Mouse (Mus musculus) heart, embryonic 10.5 days (tissue): ENCODE measurements at regions not wholly inside any gene's neighbourhood (a gene's known extent, or its start where the extent isn't known, plus 50 kb on each side); places are given as distances from the start of the nearest gene placed in this dataset.
A peak's percentile ranks its signal among the peaks of the same experiment; 100 is the strongest.

Source experiments
- DNase-seq: peaks from one replicate; pipeline ENCODE4 v3.0.0-alpha.2; 2017; ENCODE audit warnings: low spot score
- H3K27ac ChIP-seq: fragments of 300-500 bp; sonication (generic); 2 replicates; pipeline ENCODE4 v1.5.1; 2016; ENCODE audit warnings: mild to moderate bottlenecking
- H3K27me3 ChIP-seq: fragments of 300-500 bp; sonication (generic); 2 replicates; pipeline ENCODE4 v1.6.1; 2016; ENCODE audit warnings: mild to moderate bottlenecking; ENCODE audit not compliant: poor library complexity, insufficient read depth, severe bottlenecking
- H3K36me3 ChIP-seq: fragments of 300-500 bp; sonication (generic); 2 replicates; pipeline ENCODE4 v1.6.1; 2016; ENCODE audit warnings: mild to moderate bottlenecking, moderate library complexity
- H3K4me1 ChIP-seq: fragments of 300-500 bp; sonication (generic); 2 replicates; pipeline ENCODE4 v1.6.1; 2016; ENCODE audit warnings: mild to moderate bottlenecking
- H3K4me3 ChIP-seq: fragments of 300-500 bp; sonication (generic); 2 replicates; pipeline ENCODE4 v1.5.1; 2016; ENCODE audit warnings: mild to moderate bottlenecking, moderate library complexity
- H3K9me3 ChIP-seq: fragments of 300-500 bp; sonication (generic); 2 replicates; pipeline ENCODE4 v1.6.1; 2016; ENCODE audit warnings: mild to moderate bottlenecking, moderate library complexity
- WGBS: fragments of 180-500 bp; shearing (Covaris S2); methylation state at CpG from one replicate; pipeline ENCODE4 v1.1.7; 2016; 5-methylcytosine and 5-hydroxymethylcytosine counted together

DNA sequence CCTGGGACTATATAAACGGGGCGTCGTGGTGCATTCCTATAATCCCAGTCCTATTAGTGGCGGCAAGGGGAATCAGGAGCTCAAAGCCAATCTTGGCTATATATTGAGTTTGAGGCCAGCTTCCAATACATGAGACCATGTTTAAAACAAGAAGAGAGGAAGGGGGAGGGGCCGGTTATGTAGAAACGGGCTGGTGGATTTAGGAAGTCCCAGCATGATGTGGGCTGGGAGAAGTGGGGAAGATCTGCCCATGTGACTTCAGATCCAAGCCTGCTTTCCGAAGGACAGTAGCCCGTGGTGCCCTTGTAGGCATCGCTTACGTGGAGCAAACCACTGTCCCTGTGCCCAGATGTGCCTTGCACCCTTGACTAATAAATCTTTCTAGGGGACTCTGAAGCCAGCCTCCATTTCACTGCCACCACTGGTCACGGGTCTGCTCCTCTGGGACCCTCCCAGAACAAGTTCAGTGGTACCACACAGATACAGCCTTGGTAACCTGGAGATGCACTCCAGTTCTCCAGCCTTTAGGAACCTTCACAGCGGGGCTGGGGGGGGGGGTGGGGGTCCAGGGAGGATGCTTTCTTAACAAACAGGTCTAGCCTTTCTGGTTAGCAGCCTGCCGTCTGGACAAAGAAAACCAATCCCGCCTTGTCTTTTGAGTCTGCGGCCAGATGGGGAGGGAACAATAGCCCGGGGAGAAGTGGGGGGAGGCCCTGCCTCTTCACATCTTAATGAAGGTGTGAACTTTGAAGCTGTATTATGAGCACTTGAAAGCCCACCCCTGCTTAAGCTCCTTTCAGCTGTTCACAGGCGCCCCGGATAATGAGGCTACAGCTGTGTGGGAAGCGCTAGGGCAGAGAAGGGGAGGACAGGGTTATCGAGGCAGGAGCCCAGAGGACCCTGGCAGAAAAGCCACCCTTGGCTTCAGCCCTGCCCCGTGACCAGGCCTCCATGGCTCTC lies 141.2 kb upstream of the Rad23b start:
- Histone ChIP-seq H3K4me1 (peaks cover 28% of the 10 kb centered on the region), H3K27me3 (peaks cover 4% of the 10 kb centered on the region; the same call in 1 of the 2 replicates), H3K36me3 (no peaks in the 10 kb centered on the region), H3K4me3 (peak overlapping the region; percentile 40), H3K27ac (peak overlapping the region; percentile 76), H3K9me3 (no peaks in the 10 kb centered on the region)
- DNase-seq = no peak
- 14% methylated on average over 21 of the region's 21 CpGs for WGBS

DNA sequence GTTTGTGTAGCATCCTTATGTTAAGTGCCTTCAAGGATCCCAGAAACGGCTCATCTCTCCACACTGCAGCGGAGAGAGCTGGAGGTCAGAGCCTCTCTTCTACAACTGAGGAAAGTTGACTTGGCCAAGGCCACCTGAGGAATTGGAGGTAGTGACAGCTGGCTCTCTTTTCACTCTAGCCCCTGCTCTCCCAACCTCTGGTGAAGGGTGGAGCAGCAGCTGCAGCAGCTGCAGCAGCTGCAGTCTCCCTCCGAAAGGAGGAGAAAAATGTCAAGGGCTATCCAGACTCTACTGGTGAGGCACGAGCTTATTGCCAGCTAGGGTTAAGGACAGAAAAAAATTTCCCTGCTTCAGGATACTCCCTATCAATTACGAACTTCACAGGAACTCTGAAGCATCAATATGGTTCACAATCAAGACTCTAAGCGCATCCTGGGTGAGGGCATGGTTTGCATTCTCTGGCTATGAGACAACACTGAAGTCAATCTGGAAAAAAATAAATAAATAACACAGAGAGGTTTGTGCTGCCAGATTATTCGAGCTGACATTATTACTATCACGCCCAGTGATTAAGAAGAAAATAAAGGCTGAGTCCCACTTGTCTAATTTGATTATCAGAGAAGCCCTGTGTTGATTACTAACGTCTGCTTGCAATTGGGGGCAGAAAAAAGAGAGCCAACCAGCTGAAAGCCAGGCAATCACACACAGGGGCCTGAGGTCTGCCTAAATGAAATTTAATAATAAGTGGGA lies 134.2 kb upstream of the Rad23b start:
- WGBS = 53% methylated on average over 9 of the region's 9 CpGs
- Histone ChIP-seq H3K9me3 (no peaks in the 10 kb centered on the region), H3K27me3 (no peaks in the 10 kb centered on the region), H3K4me1 (peaks cover 6% of the 10 kb centered on the region), H3K4me3 (no peak overlapping the region), H3K27ac (no peak overlapping the region), H3K36me3 (no peaks in the 10 kb centered on the region)
- no peak for DNase-seq

DNA sequence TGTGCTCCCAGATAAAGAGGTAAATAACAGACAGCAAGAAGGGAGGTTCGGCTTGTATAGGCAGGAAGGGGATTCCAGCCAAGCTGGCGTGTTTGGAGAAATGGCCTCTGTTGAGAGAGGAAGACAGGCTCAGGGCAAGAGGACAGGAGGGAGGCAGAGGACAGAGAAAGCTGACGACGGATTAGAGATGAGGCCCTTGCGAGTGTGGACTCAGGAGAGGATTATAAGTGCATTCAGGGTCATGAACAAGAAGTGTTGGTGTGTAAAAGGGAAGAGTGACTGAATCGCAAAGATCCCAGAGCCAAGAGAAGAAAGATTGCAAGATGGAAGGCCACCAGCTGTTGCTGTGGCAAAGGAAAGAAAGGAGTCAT lies 133.7 kb upstream of the Rad23b start:
- 57% methylated on average over 6 of the region's 6 CpGs for WGBS
- Histone ChIP-seq H3K27me3 (no peaks in the 10 kb centered on the region), H3K27ac (no peak overlapping the region), H3K4me1 (peaks cover 6% of the 10 kb centered on the region), H3K9me3 (no peaks in the 10 kb centered on the region), H3K4me3 (no peak overlapping the region), H3K36me3 (no peaks in the 10 kb centered on the region)
- no peak for DNase-seq

DNA sequence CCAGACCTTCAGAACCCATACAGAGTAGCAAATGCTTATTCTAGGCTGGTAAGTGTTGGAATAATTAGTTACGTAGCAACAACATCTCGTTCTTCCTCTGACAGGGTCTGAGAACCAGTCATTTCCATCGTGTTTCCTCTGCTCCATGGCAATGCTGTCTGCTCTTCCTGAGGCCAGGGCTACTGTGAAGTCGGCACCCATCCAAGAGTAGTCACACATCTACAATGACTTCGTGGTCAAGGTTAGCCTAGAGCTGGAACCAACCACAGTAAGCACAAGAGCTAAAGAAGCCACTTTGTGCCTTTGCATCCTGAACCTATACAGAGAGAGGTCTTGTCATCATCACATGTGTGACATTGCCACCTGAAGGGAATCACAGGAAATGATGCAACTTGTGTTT lies 124.1 kb upstream of the Rad23b start:
- no peaks in the 10 kb centered on the region for H3K27me3 ChIP-seq
- H3K36me3 ChIP-seq = no peaks in the 10 kb centered on the region
- H3K27ac ChIP-seq = no peak overlapping the region
- H3K9me3 ChIP-seq = no peaks in the 10 kb centered on the region
- WGBS = 79% methylated on average over 5 of the region's 5 CpGs
- no peak overlapping the region for H3K4me3 ChIP-seq
- H3K4me1 ChIP-seq = no peaks in the 10 kb centered on the region
- DNase-seq = no peak

DNA sequence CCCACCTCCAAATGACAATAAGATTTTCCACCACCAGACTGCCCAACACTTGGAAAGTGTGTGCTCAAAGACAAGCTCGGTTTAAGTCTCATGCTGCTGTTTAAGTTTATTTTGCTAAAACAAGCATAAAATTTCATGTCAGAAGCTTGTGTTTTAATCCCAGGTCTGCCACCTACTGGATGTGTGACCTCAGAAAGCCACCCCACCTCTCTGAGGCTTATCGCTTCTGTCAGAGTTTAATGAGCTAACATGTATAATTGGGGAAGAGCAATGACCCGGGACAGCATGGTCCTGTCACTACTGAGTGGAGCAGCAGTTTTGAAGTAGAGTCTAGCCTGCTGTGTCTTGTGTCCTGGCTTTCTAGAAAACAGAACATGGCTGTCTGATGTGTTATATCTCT lies 122.4 kb upstream of the Rad23b start:
- no peak overlapping the region for H3K4me3 ChIP-seq
- no peaks in the 10 kb centered on the region for H3K36me3 ChIP-seq
- 58% methylated on average over 3 of the region's 3 CpGs for WGBS
- no peaks in the 10 kb centered on the region for H3K4me1 ChIP-seq
- H3K27me3 ChIP-seq = no peaks in the 10 kb centered on the region
- no peak for DNase-seq
- H3K27ac ChIP-seq = no peak overlapping the region
- no peaks in the 10 kb centered on the region for H3K9me3 ChIP-seq

DNA sequence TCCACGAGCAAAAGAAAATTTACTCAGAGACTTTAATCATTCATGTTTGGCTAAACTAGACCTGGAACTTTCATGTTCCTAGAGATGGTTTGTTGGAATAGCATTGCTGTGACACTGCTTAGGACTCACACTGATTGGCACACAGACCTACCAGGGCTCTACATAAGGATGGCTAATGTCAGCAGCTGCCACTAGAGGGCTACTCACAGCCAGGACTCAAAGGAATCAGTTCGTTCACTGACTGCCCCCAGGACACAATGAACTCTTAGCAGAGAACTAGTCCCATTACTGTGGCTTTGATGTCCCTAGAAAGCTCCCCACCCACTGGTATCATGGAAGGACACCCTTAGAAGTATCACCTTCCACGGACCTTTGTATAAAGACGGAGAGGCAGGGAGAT lies 118.3 kb upstream of the Rad23b start:
- DNase-seq = no peak
- Histone ChIP-seq H3K9me3 (no peaks in the 10 kb centered on the region), H3K27ac (no peak overlapping the region), H3K27me3 (no peaks in the 10 kb centered on the region), H3K4me3 (no peak overlapping the region), H3K4me1 (no peaks in the 10 kb centered on the region), H3K36me3 (no peaks in the 10 kb centered on the region)
- 27% methylated on average over 4 of the region's 4 CpGs for WGBS

DNA sequence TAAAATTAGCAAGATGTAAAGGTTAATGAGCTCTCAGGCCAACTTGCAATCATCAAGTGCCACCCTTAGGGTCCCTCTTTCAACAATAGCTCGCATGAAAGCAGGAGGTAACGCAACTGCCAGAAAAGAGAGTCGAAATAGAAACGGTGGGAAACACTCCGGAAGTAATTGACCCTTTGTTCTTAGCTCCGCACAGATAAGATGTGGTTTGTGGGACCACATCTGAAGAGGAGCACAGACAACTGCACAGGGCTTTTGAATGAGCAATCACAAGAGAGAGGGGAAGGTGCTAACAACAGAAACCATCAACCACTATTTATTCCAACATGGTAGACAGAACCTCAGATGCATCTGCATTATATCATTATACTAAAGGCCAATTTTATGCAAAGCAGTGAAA lies 112.0 kb upstream of the Rad23b start:
- no peak overlapping the region for H3K27ac ChIP-seq
- no peaks in the 10 kb centered on the region for H3K27me3 ChIP-seq
- WGBS = 49% methylated on average over 6 of the region's 6 CpGs
- no peaks in the 10 kb centered on the region for H3K4me1 ChIP-seq
- no peak for DNase-seq
- no peaks in the 10 kb centered on the region for H3K36me3 ChIP-seq
- no peaks in the 10 kb centered on the region for H3K9me3 ChIP-seq
- H3K4me3 ChIP-seq = no peak overlapping the region

DNA sequence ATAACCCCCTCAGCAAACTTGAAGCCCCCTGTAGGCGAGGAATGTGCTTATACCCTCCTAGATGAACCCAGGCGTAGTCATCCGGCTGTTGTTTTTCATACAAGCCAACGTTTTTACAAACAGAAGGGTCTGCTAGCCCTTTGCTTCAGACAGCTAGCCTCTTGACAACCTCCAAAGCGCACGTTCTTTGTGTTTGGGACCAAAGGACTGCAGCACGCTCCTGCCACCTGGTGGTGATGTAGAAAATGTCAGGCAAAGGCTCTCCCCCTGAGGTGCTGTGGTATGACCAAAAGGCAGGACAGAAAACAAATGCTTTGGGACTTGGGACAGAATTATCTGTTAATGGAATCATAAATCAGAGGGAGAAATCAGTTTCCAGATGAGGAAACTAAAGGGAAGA lies 109.4 kb upstream of the Rad23b start:
- H3K27ac ChIP-seq = no peak overlapping the region
- H3K4me1 ChIP-seq = peaks cover 5% of the 10 kb centered on the region; the same call in 1 of the 2 replicates
- H3K27me3 ChIP-seq = no peaks in the 10 kb centered on the region
- H3K36me3 ChIP-seq = no peaks in the 10 kb centered on the region
- H3K9me3 ChIP-seq = no peaks in the 10 kb centered on the region
- DNase-seq = peak; percentile 78
- no peak overlapping the region for H3K4me3 ChIP-seq
- 4% methylated on average over 7 of the region's 7 CpGs for WGBS

DNA sequence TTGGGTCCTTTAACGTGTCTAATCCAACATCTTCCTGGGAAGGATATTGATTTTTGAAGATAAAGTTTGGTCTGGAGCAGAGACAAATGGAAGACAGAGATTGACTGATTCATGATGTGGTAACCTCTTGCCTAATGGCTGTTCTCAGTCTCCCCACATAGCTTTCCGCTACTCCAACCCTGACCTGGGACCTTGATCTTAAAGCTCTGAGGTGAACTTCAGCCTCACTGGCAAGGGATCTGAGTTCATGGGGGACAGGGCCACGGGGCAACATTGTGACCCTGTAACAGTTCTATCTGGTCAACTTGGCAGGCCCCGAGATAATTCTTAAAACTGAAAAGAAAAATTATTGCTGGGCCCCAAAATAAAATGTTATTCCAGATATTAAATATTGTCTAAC lies 107.5 kb upstream of the Rad23b start:
- no peak overlapping the region for H3K4me3 ChIP-seq
- H3K4me1 ChIP-seq = peaks cover 5% of the 10 kb centered on the region; the same call in 1 of the 2 replicates
- H3K9me3 ChIP-seq = no peaks in the 10 kb centered on the region
- H3K27ac ChIP-seq = no peak overlapping the region
- 76% methylated on average over 4 of the region's 4 CpGs for WGBS
- DNase-seq = no peak
- H3K36me3 ChIP-seq = no peaks in the 10 kb centered on the region
- no peaks in the 10 kb centered on the region for H3K27me3 ChIP-seq

DNA sequence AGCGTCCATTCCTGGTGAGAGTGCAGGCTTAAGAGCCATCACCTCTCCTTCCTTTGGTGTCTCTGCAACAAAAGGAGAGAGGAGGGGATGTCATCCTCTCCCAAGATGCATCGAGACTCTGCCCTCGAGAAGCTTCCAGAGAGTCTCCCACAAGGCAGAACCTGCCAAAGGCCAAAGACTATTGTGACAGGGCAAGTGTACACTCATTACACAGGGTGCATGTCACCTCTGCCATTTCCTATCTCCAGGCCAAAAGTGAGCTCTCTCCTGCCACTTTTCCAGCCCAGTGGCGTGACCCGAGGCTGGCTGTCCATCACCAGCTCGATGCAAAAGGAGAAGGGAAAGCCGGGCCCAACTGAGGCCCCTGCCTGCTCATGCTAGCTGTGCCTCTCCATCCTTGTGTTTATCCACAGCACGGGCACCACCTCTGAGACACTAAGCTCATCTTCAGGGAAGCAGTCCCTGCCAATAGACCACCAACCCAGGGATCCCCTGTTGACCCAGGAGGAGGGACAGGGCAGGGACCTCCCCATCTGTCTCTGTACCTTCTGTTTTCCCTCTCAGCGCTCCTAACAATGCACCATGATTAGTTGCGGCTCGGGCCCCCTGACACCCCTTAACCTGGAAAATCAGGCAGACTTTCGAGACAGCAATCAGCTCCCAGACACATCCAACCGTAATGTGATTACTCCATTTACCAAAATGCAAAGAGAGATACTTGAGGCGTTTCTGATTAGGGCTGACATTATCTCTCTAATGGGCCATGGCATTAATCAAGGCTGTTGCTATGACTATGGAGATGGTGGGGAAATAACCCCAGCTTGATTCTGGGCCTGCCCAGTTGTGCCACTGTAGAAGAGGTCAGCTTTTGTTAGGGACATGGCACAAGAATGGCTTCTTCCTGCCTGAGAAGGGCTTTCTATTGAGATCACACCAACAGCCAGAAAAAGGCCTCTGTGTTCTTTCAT lies 106.5 kb upstream of the Rad23b start:
- Histone ChIP-seq H3K27me3 (no peaks in the 10 kb centered on the region), H3K9me3 (no peaks in the 10 kb centered on the region), H3K36me3 (no peaks in the 10 kb centered on the region), H3K27ac (no peak overlapping the region), H3K4me1 (peaks cover 5% of the 10 kb centered on the region; the same call in 1 of the 2 replicates), H3K4me3 (no peak overlapping the region)
- no peak for DNase-seq
- 59% methylated on average over 14 of the region's 14 CpGs for WGBS

DNA sequence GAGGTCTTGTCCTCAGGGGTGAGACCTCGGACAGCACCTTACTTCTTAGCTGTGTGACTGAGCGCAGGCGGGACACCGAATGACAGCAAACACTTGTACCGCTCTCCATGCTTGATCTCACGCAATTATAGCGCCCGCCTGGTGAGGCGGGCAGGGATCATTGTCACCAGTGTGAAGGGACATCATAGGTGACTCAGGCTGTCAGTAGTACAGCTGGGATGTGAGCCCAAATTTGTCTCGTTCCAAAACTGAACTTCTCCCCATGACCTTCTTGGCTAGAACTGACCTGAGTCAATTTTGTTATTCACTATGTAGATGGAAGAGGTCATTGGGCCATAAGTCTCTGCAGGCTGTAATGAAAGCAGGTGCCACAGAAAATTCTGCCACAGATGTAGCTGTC lies 104.1 kb upstream of the Rad23b start:
- Histone ChIP-seq H3K36me3 (no peaks in the 10 kb centered on the region), H3K9me3 (no peaks in the 10 kb centered on the region), H3K27me3 (0 out of 2 replicates have a peak, but pooled peaks cover 3% of the 10 kb centered on the region), H3K27ac (no peak overlapping the region), H3K4me1 (peaks cover 5% of the 10 kb centered on the region; the same call in 1 of the 2 replicates), H3K4me3 (no peak overlapping the region)
- no peak for DNase-seq
- WGBS = 82% methylated on average over 10 of the region's 10 CpGs

DNA sequence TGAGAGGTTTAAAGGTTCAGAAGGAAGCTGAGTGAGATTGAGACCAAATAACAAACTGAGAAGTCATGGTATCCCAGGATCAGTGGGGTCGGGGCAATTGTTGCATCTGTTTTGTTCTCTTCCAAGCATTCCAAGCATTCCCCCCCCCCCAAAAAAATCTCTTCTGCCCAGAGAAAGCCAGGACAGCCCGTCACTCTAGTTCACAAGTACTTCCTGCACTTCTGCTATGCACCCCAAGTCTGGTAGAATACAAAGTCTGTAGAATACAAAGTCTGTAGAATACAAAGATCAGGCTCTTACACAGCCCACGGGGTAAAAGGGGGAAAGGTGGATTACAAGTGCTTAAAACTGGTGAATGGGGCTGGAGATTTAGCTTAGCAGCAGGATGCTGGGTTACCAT lies 99.5 kb upstream of the Rad23b start:
- DNase-seq = no peak
- Histone ChIP-seq H3K27me3 (0 out of 2 replicates have a peak, but pooled peaks cover 3% of the 10 kb centered on the region), H3K4me3 (no peak overlapping the region), H3K36me3 (no peaks in the 10 kb centered on the region), H3K4me1 (no peaks in the 10 kb centered on the region; the same call in 1 of the 2 replicates), H3K27ac (no peak overlapping the region), H3K9me3 (no peaks in the 10 kb centered on the region)
- 31% methylated on average over 3 of the region's 3 CpGs for WGBS
